Mouse (Mus musculus) embryonic facial prominence, embryonic 14.5 days (tissue): ENCODE results near the gene Lrrc10. TPM values are rescaled to one million over a fixed set of nuclear protein-coding genes. Genes with fewer than 3 reads are reported as not detected.
A peak's percentile ranks its signal among the peaks of the same experiment; 100 is the strongest.
"Not testable (repeated sequence)": the region's sequence is repeated elsewhere in the genome, so short reads cannot be mapped to it uniquely, and the experiment has no call there.

ENCODE experiments used
- ATAC-seq: fragments of 200-750 bp; cut with Nextera tagmentation; 2 replicates; pipeline ENCODE4 v1.8.0; 2017; ENCODE audit warnings: low read depth, moderate number of reproducible peaks, moderate TSS enrichment
- DNase-seq: peaks from one replicate; pipeline ENCODE4 v3.0.0-alpha.2; 2015; ENCODE audit warnings: low spot score
- H3K27ac ChIP-seq: fragments of 300-500 bp; sonication (generic); replicated peaks from 2 replicates; pipeline ENCODE4 v1.5.1; 2014; ENCODE audit warnings: low read depth, mild to moderate bottlenecking, low read length, moderate library complexity
- H3K27me3 ChIP-seq: fragments of 300-500 bp; sonication (generic); replicated peaks from 2 replicates; pipeline ENCODE4 v1.6.1; 2014; ENCODE audit warnings: low read length; ENCODE audit not compliant: control insufficient read depth, insufficient read depth
- H3K36me3 ChIP-seq: fragments of 300-500 bp; sonication (generic); 2 replicates; pipeline ENCODE4 v1.6.1; 2014; ENCODE audit warnings: low read length, mixed read lengths; ENCODE audit not compliant: control insufficient read depth, insufficient read depth
- H3K4me1 ChIP-seq: fragments of 300-500 bp; sonication (generic); 2 replicates; pipeline ENCODE4 v1.6.1; 2014; ENCODE audit warnings: antibody characterized with exemption, low read length; ENCODE audit not compliant: control insufficient read depth, insufficient read depth
- H3K4me2 ChIP-seq: fragments of 300-500 bp; sonication (generic); 2 replicates; pipeline ENCODE4 v1.6.1; 2014; ENCODE audit warnings: low read depth, mild to moderate bottlenecking, low read length, moderate library complexity, mixed read lengths
- H3K4me3 ChIP-seq: fragments of 300-500 bp; sonication (generic); 2 replicates; pipeline ENCODE4 v1.5.1; 2014; ENCODE audit warnings: low read depth, mild to moderate bottlenecking, low read length
- H3K9ac ChIP-seq: fragments of 300-500 bp; sonication (generic); 2 replicates; pipeline ENCODE4 v1.6.1; 2014; ENCODE audit warnings: low read depth, mild to moderate bottlenecking, low read length, moderate library complexity, mixed read lengths
- H3K9me3 ChIP-seq: fragments of 300-500 bp; sonication (generic); 2 replicates; pipeline ENCODE4 v1.6.1; 2016; ENCODE audit warnings: low read length; ENCODE audit not compliant: control insufficient read depth
- WGBS: fragments of 180-500 bp; shearing (Covaris S2); extraction: QIAGEN DNeasy Blood & Tissue Kit; methylation state at CpG from one replicate; pipeline ENCODE4 v1.1.7; 2014; 5-methylcytosine and 5-hydroxymethylcytosine counted together
- polyA plus RNA-seq: library from polyadenylated mRNA; unstranded; fragments of >200 nt; fragmentation: Nextera tagmentation; extraction: Ambion mirVana; gene quantifications from 2 replicates; pipeline ENCODE4 v1.2.1, GENCODE M21; 2014

Lrrc10 gene
- polyA plus RNA-seq, 1 experiment from 2014 or later: not detected

- DNase-seq: no peak
- WGBS: 51% methylated on average over 8 of the region's 8 CpGs
- H3K4me2 ChIP-seq: no peak overlapping the region
Observed at GRCm38 (mm10) chr10:117011047-117011446, 34.1 kb upstream of the Lrrc10 start.

GRCm38 (mm10) chr10:117013689-117014390, 31.3 kb upstream of the Lrrc10 start:
- Histone ChIP-seq H3K9ac (no peak overlapping the region), H3K4me3 (no peak overlapping the region), H3K36me3 (no peaks in the 10 kb centered on the region), H3K4me2 (peak overlapping the region; percentile 26; the same call in 1 of the 2 replicates), H3K4me1 (0 out of 2 replicates have a peak, but pooled peaks cover 7% of the 10 kb centered on the region), H3K27me3 (no peaks in the 10 kb centered on the region), H3K27ac (no peak overlapping the region), H3K9me3 (no peaks in the 10 kb centered on the region)
- DNase-seq (peak; percentile 89), ATAC-seq (peak; percentile 94)
- WGBS: 21% methylated on average over 12 of the region's 12 CpGs

More at GRCm38 (mm10) chr10:117011047-117011446, 34.1 kb upstream of the Lrrc10 start:
- Histone ChIP-seq H3K9me3 (no peaks in the 10 kb centered on the region), H3K4me3 (no peak overlapping the region), H3K27me3 (no peaks in the 10 kb centered on the region), H3K27ac (no peak overlapping the region), H3K36me3 (no peaks in the 10 kb centered on the region), H3K4me1 (0 out of 2 replicates have a peak, but pooled peaks cover 7% of the 10 kb centered on the region), H3K9ac (no peak overlapping the region)
- no peak for ATAC-seq

GRCm38 (mm10) chr10:117014565-117014964, 30.6 kb upstream of the Lrrc10 start:
- no peak overlapping the region for H3K4me2 ChIP-seq
- no peaks in the 10 kb centered on the region for H3K36me3 ChIP-seq
- H3K9me3 ChIP-seq: no peaks in the 10 kb centered on the region
- no peak overlapping the region for H3K4me3 ChIP-seq
- no peak overlapping the region for H3K27ac ChIP-seq
- H3K27me3 ChIP-seq: no peaks in the 10 kb centered on the region
- no peak for ATAC-seq
- 71% methylated on average over 5 of the region's 5 CpGs for WGBS
- 0 out of 2 replicates have a peak, but pooled peaks cover 7% of the 10 kb centered on the region for H3K4me1 ChIP-seq
- H3K9ac ChIP-seq: no peak overlapping the region
- no peak for DNase-seq

- Histone ChIP-seq H3K4me3 (no peak overlapping the region), H3K4me1 (peaks cover 13% of the 10 kb centered on the region; the same call in 1 of the 2 replicates), H3K9ac (no peak overlapping the region), H3K27ac (no peak overlapping the region), H3K36me3 (no peaks in the 10 kb centered on the region), H3K4me2 (no peak overlapping the region), H3K27me3 (no peaks in the 10 kb centered on the region; the same call in 1 of the 2 replicates), H3K9me3 (no peaks in the 10 kb centered on the region)
- DNase-seq: no peak
- ATAC-seq: no peak
- 49% methylated on average over 7 of the region's 7 CpGs for WGBS
Observed at GRCm38 (mm10) chr10:117018281-117018840, 26.8 kb upstream of the Lrrc10 start.

GRCm38 (mm10) chr10:117021020-117021754, 24.0 kb upstream of the Lrrc10 start:
- WGBS: 9% methylated on average over 20 of the region's 21 CpGs

GRCm38 (mm10) chr10:117023693-117024092, 21.4 kb upstream of the Lrrc10 start:
- ATAC-seq (no peak), DNase-seq (no peak)
- H3K4me3 ChIP-seq: peak overlapping the region; percentile 13; the same call in 1 of the 2 replicates

More at GRCm38 (mm10) chr10:117021020-117021754, 24.0 kb upstream of the Lrrc10 start:
- no peak overlapping the region for H3K27ac ChIP-seq
- H3K9ac ChIP-seq: no peak overlapping the region
- ATAC-seq: peak; percentile 87
- H3K36me3 ChIP-seq: no peaks in the 10 kb centered on the region
- DNase-seq: peak; percentile 76
- no peaks in the 10 kb centered on the region for H3K9me3 ChIP-seq
- no peak overlapping the region for H3K4me3 ChIP-seq
- no peak overlapping the region for H3K4me2 ChIP-seq
- H3K27me3 ChIP-seq: peaks cover 3% of the 10 kb centered on the region; the same call in 1 of the 2 replicates
- H3K4me1 ChIP-seq: peaks cover 10% of the 10 kb centered on the region

GRCm38 (mm10) chr10:117025776-117026175, 19.4 kb upstream of the Lrrc10 start:
- not testable (repeated sequence) for H3K9me3 ChIP-seq, H3K36me3 ChIP-seq, H3K4me3 ChIP-seq, H3K9ac ChIP-seq, H3K27ac ChIP-seq, DNase-seq, ATAC-seq, H3K4me2 ChIP-seq, H3K4me1 ChIP-seq, H3K27me3 ChIP-seq

More at GRCm38 (mm10) chr10:117023693-117024092, 21.4 kb upstream of the Lrrc10 start:
- Histone ChIP-seq H3K36me3 (no peaks in the 10 kb centered on the region), H3K9ac (no peak overlapping the region), H3K27ac (no peak overlapping the region), H3K4me1 (peaks cover 10% of the 10 kb centered on the region), H3K9me3 (no peaks in the 10 kb centered on the region), H3K27me3 (peaks cover 3% of the 10 kb centered on the region; the same call in 1 of the 2 replicates), H3K4me2 (peak overlapping the region; percentile 43; the same call in 1 of the 2 replicates)
- 48% methylated on average over 15 of the region's 16 CpGs for WGBS

- ATAC-seq (no peak), DNase-seq (no peak)
- peaks cover 3% of the 10 kb centered on the region; the same call in 1 of the 2 replicates for H3K27me3 ChIP-seq
- no peaks in the 10 kb centered on the region for H3K36me3 ChIP-seq
- peaks cover 6% of the 10 kb centered on the region for H3K4me1 ChIP-seq
- H3K9me3 ChIP-seq: no peaks in the 10 kb centered on the region
- no peak overlapping the region for H3K27ac ChIP-seq
- 69% methylated on average over 8 of the region's 8 CpGs for WGBS
- H3K4me3 ChIP-seq: no peak overlapping the region
- no peak overlapping the region for H3K4me2 ChIP-seq
- H3K9ac ChIP-seq: no peak overlapping the region
Observed at GRCm38 (mm10) chr10:117026176-117026575, 19.0 kb upstream of the Lrrc10 start.
